Mouse (Mus musculus) spleen, adult 2 months (tissue): ENCODE data around the gene Prkci.

Experiments used
- CTCF ChIP-seq: fragments of 200-500 bp; IDR thresholded peaks from 2 replicates; pipeline ENCODE4 v1.5.1; 2011; ENCODE audit warnings: mild to moderate bottlenecking, inconsistent platforms; ENCODE audit not compliant: insufficient read depth, insufficient read length, insufficient replicate concordance; ENCODE audit errors: extremely low read depth
- POLR2A ChIP-seq: fragments of 200-500 bp; IDR thresholded peaks from 2 replicates; pipeline ENCODE4 v1.6.1; 2011; ENCODE audit warnings: low read depth, low read length, inconsistent platforms

GRCm38 (mm10) chr3:31027718-31028117 lies 32.2 kb downstream of the Prkci start:
- TF ChIP-seq CTCF: no peak
- no peak for TF ChIP-seq POLR2A
